Mouse (Mus musculus): ENCODE data around the gene Fam83e. TPM values are rescaled to one million over a fixed set of nuclear protein-coding genes. Genes with fewer than 3 reads are reported as not detected.

Gene Fam83e
- total RNA-seq, 2 experiments from 2014 or later = 0.25 to 0.27 TPM

- no peak for DNase-seq (ENCODE audit: low spot score in 2 of 2)
These were observed 19.4 kb upstream of the Fam83e start for GRCm38 (mm10) chr7:45701607-45702006.

- DNase-seq (ENCODE audit: low spot score in 2 of 2) = no peak
These were observed 18.7 kb upstream of the Fam83e start for GRCm38 (mm10) chr7:45702316-45702715.

GRCm38 (mm10) chr7:45702809-45703520 is 18.0 kb upstream of the Fam83e start:
- DNase-seq (ENCODE audit: low spot score in 2 of 2) = no peak

GRCm38 (mm10) chr7:45703521-45704033 is 17.4 kb upstream of the Fam83e start:
- no peak for DNase-seq (ENCODE audit: low spot score in 2 of 2)

- DNase-seq (ENCODE audit: low spot score in 2 of 2) = peak; percentile 76 to 85
These were observed 16.9 kb upstream of the Fam83e start for GRCm38 (mm10) chr7:45704046-45704559.

- peak; percentile 100 for DNase-seq (ENCODE audit: low spot score in 2 of 2)
These were observed 16.1 kb upstream of the Fam83e start, which contains the start of gene Dbp for GRCm38 (mm10) chr7:45704730-45705442. Dbp (plus strand) TSS chr7:45705088.

GRCm38 (mm10) chr7:45705443-45705864 is 15.6 kb upstream of the Fam83e start:
- no peak for DNase-seq (ENCODE audit: low spot score in 2 of 2)

- DNase-seq (ENCODE audit: low spot score in 2 of 2) = peak; percentile 80 to 81
These were observed 15.1 kb upstream of the Fam83e start for GRCm38 (mm10) chr7:45705873-45706281.

- DNase-seq (ENCODE audit: low spot score in 2 of 2) = peak; percentile 82 to 83
These were observed 14.2 kb upstream of the Fam83e start for GRCm38 (mm10) chr7:45706721-45707241.

GRCm38 (mm10) chr7:45707375-45707967 is 13.5 kb upstream of the Fam83e start:
- DNase-seq (ENCODE audit: low spot score in 2 of 2) = peak; percentile 93 to 94

- DNase-seq (ENCODE audit: low spot score in 2 of 2) = no peak
These were observed 12.7 kb upstream of the Fam83e start for GRCm38 (mm10) chr7:45708221-45708761.

- DNase-seq (ENCODE audit: low spot score in 2 of 2) = no peak
These were observed 12.0 kb upstream of the Fam83e start for GRCm38 (mm10) chr7:45709036-45709435.

GRCm38 (mm10) chr7:45709677-45710355 is 11.2 kb upstream of the Fam83e start:
- DNase-seq (ENCODE audit: low spot score in 2 of 2) = no peak

GRCm38 (mm10) chr7:45710477-45711191 is 10.4 kb upstream of the Fam83e start:
- DNase-seq (ENCODE audit: low spot score in 2 of 2) = no peak

GRCm38 (mm10) chr7:45711316-45712021 is 9.5 kb upstream of the Fam83e start:
- no peak for DNase-seq (ENCODE audit: low spot score in 2 of 2)

GRCm38 (mm10) chr7:45712022-45712757 is 8.8 kb upstream of the Fam83e start:
- DNase-seq (ENCODE audit: low spot score in 2 of 2) = no peak

GRCm38 (mm10) chr7:45713396-45713795 is 7.6 kb upstream of the Fam83e start:
- no peak for DNase-seq (ENCODE audit: low spot score in 2 of 2)

GRCm38 (mm10) chr7:45713881-45714520 is 7.0 kb upstream of the Fam83e start:
- no peak for DNase-seq (ENCODE audit: low spot score in 2 of 2)

All from layer of hippocampus, adult 18-20 months (tissue).